Mouse (Mus musculus) brain, adult 10 weeks (tissue): Measurements from ENCODE around the gene Gng12. TPM values are rescaled to one million over a fixed set of nuclear protein-coding genes. Genes with fewer than 3 reads are reported as not detected.

Experiments used
- polyA plus RNA-seq: library from polyadenylated mRNA; stranded (reverse); fragments of 350-450 nt; fragmentation: Illumina TruSeq; extraction: RNeasy Lipid Tissue Mini Kit (QIAGEN cat#74804); gene quantifications from one replicate; pipeline ENCODE4 v1.2.3, GENCODE M21; 2015; ENCODE audit warnings: low read depth, low replicate concordance

Gng12 gene
- polyA plus RNA-seq, result 55.7 TPM

DNA sequence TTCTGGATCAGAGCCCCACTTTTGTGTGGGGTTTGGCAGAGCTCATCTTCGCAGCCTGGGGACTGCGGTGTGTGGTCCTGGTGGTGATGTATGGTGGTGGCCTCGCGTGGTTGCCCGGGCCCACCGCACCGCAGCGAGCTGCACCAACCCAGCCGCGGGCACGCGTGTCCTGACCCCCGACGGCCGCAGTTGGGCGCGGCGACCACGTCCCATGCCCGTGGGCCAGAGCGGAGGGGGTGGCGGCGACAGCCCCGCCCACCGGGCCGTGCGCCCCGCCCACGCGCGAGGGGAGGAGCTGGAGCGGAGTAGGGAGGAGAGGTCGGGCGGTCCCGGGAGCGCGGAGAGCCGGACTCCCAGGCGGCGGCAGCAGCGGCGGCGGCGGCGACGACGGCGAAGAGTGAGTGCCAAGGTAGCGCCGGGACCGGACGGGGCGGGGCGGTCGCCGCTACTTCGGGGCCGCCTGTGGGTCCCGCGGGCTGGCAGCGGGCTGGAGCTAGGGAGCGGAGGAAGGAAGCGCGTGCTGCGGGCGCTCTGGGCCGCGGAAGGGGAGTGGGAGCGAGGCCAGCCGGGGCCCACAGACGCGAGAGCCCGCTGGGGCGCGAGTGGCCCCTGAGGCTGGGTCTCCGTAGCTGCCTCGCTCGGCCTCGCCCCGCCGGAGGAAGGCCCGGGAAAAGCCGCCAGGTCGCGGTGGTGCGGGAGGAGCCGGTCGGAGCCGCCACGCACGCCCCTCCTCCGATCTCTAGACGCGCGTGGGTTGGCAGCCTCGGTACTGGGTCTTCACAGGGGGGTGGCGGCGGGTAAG, at the start of gene Gng12:
Gene Gng12, plus strand, starts transcription at position 279 of the 802 bp plus-strand sequence.

DNA sequence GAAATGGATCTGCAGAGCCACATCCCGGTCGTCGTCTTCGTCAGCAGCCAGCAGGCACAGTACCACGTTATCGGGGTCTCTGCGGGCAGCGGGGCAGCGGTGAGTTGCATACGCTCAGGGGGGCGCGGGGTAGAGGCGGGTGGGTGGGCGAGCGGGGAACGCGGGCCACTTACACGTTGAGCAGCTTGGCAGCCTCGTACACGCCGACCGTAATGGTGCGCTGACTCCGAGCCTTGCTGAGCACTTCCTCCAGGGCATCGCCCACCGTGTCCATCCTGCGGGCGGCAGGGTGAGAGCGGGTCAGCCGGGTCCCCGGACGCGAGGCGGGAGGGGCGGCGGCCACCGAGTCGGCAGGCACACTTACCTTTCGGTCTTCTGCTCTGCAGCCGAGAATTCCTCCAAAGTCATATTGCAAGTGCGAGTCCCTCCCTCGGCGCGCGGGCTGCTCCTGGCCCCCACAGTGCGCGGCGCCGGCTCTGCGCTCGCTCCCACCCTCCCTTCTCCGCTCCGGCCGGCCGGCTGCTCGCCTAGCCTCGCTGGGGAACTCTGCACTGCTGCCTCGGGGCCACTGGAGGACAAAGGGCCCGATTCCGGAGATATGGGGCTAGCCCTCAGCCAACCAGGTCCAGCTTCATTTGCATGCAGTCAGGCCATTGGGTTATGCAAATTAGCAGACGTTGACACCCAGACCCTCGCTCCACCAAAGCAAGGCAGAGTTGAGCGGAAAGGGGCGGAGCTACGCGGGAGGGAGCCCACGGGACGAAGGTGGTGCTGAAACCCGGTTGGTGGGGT, 140.8 kb downstream of the Gng12 start, which contains the start of gene Gadd45a:
Gene Gadd45a, minus strand, starts transcription at position 621 of the 792 bp plus-strand sequence.

Other genes with a start within 250 kb of the Gng12 start
- not detected for gene Vmn1r35, start 210.5 kb upstream of the Gng12 start, polyA plus RNA-seq
- gene Vmn1r36, start 177.2 kb upstream of the Gng12 start, polyA plus RNA-seq, result not detected
- gene Vmn1r37, start 167.0 kb upstream of the Gng12 start, polyA plus RNA-seq, result not detected
- not detected for gene Vmn1r38, start 113.8 kb upstream of the Gng12 start, polyA plus RNA-seq
- not detected for gene Vmn1r39, start 85.8 kb upstream of the Gng12 start, polyA plus RNA-seq
- gene Gadd45a, start 141.1 kb downstream of the Gng12 start, polyA plus RNA-seq, result 17.7 TPM